Mouse (Mus musculus) bone marrow, adult 2 months (tissue): ENCODE results near the gene Exoc4. TPM values are rescaled to one million over a fixed set of nuclear protein-coding genes. Genes with fewer than 3 reads are reported as not detected.

Experiments
- H3K27ac ChIP-seq: fragments of 200-500 bp; 2 replicates; pipeline ENCODE4 v1.5.1; 2012; ENCODE audit warnings: low read depth, mild to moderate bottlenecking, control low read depth, inconsistent platforms, low read length; ENCODE audit not compliant: control insufficient read depth, poor library complexity, insufficient read depth
- H3K4me1 ChIP-seq: fragments of 200-500 bp; 2 replicates; pipeline ENCODE4 v1.6.1; 2011; ENCODE audit warnings: low read length; ENCODE audit not compliant: control insufficient read depth, insufficient read depth
- H3K4me3 ChIP-seq: fragments of 200-500 bp; replicated peaks from 2 replicates; pipeline ENCODE3; 2011; ENCODE audit warnings: mild to moderate bottlenecking, low read depth, low read length, control low read depth; ENCODE audit not compliant: control insufficient read depth
- CTCF ChIP-seq: fragments of 200-500 bp; IDR thresholded peaks from 2 replicates; pipeline ENCODE4 v1.5.1; 2011; ENCODE audit warnings: low read length, control low read depth; ENCODE audit not compliant: control insufficient read depth, insufficient read depth
- POLR2A ChIP-seq: fragments of 200-500 bp; IDR thresholded peaks from 2 replicates; pipeline ENCODE4 v1.6.1; 2011; ENCODE audit warnings: low read depth, mild to moderate bottlenecking, control low read depth, low read length, borderline replicate concordance; ENCODE audit not compliant: control insufficient read depth
- WGBS: fragments of 180-500 bp; shearing (Covaris S2); methylation state at CpG from one replicate; pipeline ENCODE4 v1.1.7; 2018; 5-methylcytosine and 5-hydroxymethylcytosine counted together
- polyA plus RNA-seq: library from polyadenylated mRNA; stranded (reverse); fragments of >200 nt; gene quantifications from 2 replicates; pipeline ENCODE4 v1.2.4, GENCODE M21; 2011; ENCODE audit warnings: low replicate concordance; ENCODE audit not compliant: missing spikeins, insufficient read depth, insufficient read length

Exoc4 gene
- polyA plus RNA-seq, 1 experiment = 13.7 TPM

DNA sequence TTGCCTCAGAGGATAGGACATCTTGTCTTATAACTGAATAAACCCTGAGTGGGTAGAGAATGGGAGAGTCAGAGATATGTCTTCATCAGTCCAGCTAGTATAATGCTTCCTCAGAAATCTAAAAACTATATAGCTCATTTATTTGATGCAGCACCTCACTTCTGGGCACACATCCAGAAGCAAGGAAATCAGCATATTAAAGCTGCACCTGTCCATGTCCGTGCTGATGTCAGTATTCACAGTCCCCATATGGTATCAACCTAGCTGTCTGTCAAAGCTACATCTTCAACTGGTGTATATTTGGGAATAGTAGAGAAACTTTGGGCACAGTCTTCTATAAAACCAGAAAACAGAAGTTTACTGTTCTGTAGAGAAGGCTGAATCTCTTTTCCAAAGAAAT is 642.0 kb downstream of the Exoc4 start:
- H3K27ac ChIP-seq = no peak overlapping the region
- H3K4me3 ChIP-seq = no peak overlapping the region
- no peaks in the 10 kb centered on the region for H3K4me1 ChIP-seq
- TF ChIP-seq POLR2A = no peak
- no peak for TF ChIP-seq CTCF
- WGBS = 73% methylated on average over 1 of the region's 1 CpGs

DNA sequence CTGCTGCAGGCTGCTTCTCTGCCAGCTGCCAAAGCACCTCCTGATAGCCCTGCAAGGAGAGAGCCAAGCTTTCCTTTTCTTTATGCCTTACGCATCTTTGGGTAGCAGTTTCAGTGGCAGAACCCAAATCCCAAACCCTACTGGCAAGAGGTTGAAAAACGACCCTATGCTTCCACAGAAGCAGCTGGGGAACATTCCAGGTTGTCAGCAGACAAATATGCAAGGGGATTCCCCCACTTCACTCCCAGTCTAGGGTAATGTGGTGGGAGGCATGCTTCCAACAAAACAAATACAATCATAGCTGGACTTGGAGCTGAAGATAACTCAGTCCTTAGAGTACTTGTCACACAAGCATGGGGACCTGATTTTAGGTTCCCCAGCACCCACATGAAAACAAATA is 643.3 kb downstream of the Exoc4 start:
- H3K4me1 ChIP-seq = no peaks in the 10 kb centered on the region
- H3K27ac ChIP-seq = no peak overlapping the region
- WGBS = 65% methylated on average over 2 of the region's 2 CpGs
- TF ChIP-seq CTCF (no peak), POLR2A (no peak)
- H3K4me3 ChIP-seq = no peak overlapping the region

DNA sequence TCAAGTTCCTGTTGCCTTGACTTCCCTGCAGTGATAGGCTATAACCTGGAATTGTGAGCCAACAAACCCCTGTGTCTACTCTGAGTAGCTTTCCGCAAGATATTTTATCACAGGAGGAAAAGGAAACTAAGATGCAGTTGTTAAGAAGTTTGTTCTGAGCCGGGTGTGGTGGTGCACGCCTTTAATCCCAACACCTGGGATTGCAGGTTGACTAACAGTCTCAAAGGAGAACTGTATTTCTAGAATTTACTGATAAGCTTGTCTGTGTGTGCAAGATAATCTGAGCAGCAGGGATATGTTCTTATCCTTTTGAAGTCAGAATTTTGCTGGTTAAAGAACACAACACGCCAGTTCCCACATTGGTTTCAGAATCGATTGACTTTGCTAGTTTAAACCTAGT is 651.1 kb downstream of the Exoc4 start:
- Histone ChIP-seq H3K4me3 (no peak overlapping the region), H3K27ac (no peak overlapping the region), H3K4me1 (no peaks in the 10 kb centered on the region)
- no peak for TF ChIP-seq POLR2A
- no peak for TF ChIP-seq CTCF
- 62% methylated on average over 5 of the region's 5 CpGs for WGBS

DNA sequence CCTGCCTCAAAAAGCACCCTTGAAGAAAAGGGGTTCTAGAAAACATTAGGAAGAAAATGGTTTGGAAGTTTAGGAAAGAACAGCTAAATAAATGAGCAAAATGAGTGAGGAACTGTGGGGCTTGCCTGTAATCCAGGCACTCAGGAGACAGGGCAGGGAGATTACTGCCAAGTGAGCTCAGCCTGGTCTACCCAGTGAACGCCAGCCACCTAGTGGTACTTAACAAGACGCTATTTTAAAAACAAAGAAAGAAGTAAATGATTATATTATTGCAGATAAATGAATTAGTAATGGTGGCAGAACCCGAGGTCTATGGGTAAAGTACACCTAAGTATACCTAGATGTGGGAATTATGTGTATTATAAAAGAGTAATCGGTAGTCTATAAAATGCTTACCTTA is 651.7 kb downstream of the Exoc4 start:
- H3K27ac ChIP-seq = no peak overlapping the region
- no peak overlapping the region for H3K4me3 ChIP-seq
- H3K4me1 ChIP-seq = no peaks in the 10 kb centered on the region
- TF ChIP-seq POLR2A (no peak), CTCF (no peak)
- WGBS = 84% methylated on average over 4 of the region's 4 CpGs

DNA sequence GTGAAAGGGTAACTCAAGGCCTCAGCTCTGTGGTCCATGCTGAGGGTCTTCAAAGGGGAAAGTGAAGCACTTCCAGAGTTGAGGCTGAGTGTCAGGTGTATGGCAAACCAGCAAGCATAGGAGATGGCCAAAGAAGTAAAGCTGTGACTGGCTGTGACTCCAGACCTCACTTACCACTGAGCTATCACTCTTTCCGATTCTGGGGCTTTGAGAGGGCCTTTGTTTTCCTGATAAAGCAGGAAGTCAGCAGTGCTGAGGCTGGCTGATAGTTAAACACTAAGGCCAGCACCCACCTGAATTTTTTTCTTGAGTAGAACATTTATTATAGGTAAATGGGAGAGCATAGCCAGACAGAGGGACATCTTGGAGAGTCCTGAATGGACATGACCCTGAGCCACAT is 656.2 kb downstream of the Exoc4 start:
- Histone ChIP-seq H3K4me3 (no peak overlapping the region), H3K27ac (no peak overlapping the region), H3K4me1 (no peaks in the 10 kb centered on the region)
- TF ChIP-seq POLR2A = no peak
- no peak for TF ChIP-seq CTCF
- whole genome bisulfite sequencing = 21% methylated on average over 1 of the region's 1 CpGs

DNA sequence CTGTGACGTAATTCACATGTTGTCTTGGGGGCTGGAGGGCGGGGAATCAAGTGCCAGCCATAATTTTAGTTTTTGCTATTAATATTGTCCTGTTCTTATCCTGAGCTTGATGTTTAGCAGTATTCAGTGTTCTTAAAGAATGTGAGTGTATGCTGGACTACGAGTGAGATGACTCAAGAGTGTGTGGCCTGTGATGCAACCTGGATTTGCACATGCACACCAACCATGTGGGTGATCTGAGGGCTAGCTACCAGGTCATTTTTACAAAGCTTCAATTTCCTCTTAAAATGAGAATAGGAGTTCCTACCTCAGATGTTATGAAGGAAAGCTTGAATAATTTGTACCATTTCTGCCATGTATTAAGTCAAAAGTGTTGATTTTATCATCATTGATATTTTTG is 661.8 kb downstream of the Exoc4 start:
- H3K4me3 ChIP-seq = no peak overlapping the region
- no peak for TF ChIP-seq CTCF
- no peak for TF ChIP-seq POLR2A
- no peak overlapping the region for H3K27ac ChIP-seq
- WGBS = 61% methylated on average over 3 of the region's 3 CpGs
- H3K4me1 ChIP-seq = no peaks in the 10 kb centered on the region; the same call in 1 of the 2 replicates

DNA sequence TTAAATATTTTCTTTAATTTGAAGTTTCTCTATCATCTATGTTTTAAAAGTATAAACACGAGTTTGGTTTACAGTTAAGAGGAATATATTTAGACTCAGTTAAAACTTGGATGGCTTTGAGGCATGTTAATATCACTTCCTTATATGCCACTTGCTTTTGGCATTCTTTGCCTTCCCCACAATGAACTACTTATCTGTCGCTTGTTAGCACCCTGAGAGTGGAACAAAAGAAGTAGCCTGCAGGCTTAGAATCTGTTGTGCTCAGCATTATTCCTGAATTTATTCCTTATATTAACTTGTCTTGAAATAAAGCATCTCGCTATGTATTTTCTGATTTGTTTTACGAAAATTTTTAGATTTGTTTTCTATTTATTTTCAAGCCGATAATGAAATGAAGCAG is 664.2 kb downstream of the Exoc4 start:
- Histone ChIP-seq H3K4me1 (no peaks in the 10 kb centered on the region; the same call in 1 of the 2 replicates), H3K27ac (no peak overlapping the region), H3K4me3 (no peak overlapping the region)
- 83% methylated on average over 5 of the region's 5 CpGs for WGBS
- TF ChIP-seq CTCF (no peak), POLR2A (no peak)

DNA sequence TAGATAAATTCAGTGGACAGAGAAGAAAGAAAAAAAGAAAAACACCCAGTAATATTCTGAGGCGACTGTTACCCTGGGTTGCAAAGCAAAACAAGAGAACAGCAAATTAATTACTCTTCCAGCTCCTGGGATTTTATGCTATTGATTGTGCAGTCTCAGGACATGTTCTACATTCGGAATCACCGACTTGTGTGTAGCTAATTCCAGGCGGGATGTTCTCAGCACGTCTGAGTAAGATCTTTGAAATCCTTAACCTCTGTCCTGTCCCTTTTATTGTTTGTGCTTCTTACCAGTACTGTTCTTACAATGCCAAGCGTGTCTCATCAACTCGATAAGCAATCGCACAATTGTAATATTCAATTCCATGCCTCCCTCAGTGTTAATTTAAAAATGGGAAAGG is 664.6 kb downstream of the Exoc4 start:
- WGBS = 87% methylated on average over 8 of the region's 8 CpGs
- TF ChIP-seq POLR2A = no peak
- TF ChIP-seq CTCF = no peak
- Histone ChIP-seq H3K4me1 (no peaks in the 10 kb centered on the region; the same call in 1 of the 2 replicates), H3K4me3 (no peak overlapping the region), H3K27ac (no peak overlapping the region)

DNA sequence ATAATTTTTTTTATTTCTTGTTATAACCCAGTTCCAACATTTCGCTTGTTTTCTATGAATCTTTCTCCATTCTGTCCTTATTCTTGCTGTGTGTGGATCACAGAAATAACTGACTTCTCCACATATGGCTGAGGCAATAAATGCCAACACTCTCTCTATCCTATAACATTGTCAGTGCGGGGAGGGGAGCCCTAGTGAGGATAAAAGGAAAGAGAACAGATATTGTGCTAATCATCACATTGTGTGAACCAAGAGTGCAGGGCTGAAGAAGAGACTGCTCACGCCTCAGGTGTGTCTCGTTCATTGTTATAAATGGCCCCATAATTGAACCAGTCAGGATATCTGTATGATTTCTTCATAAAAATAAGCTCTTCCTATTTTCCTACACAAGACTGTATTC is 665.1 kb downstream of the Exoc4 start:
- TF ChIP-seq POLR2A = no peak
- no peak for TF ChIP-seq CTCF
- 89% methylated on average over 4 of the region's 4 CpGs for WGBS
- H3K4me1 ChIP-seq = no peaks in the 10 kb centered on the region; the same call in 1 of the 2 replicates
- H3K27ac ChIP-seq = no peak overlapping the region
- H3K4me3 ChIP-seq = no peak overlapping the region

DNA sequence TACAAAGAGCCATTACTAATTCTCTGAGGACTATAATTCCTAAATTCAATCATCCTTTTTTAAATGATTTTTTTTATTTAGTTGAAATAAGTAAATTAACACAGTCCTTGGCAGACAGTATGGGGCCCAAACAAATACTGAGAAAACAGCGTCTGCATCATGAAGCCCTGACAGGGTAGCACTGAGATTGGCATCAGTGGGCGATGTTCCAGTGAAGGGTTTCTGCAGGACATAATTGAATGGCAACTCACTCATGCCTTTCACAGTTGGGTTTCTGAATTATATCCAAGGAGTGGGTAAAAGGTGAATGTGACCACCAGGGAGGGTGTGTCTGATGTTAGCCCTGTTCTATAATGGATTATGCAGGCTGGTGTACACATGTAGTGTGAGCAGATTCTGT is 674.7 kb downstream of the Exoc4 start:
- H3K4me3 ChIP-seq = no peak overlapping the region
- WGBS = 89% methylated on average over 2 of the region's 2 CpGs
- H3K27ac ChIP-seq = no peak overlapping the region
- no peak for TF ChIP-seq CTCF
- TF ChIP-seq POLR2A = no peak
- H3K4me1 ChIP-seq = no peaks in the 10 kb centered on the region
